Mouse (Mus musculus) erythroblast, embryonic 14.5 days (primary cell): Measurements from ENCODE around the gene Acly.

ENCODE experiments used
- GATA1 ChIP-seq: IDR thresholded peaks from 2 replicates; pipeline ENCODE4 v1.6.1; 2012; ENCODE audit warnings: low read length, inconsistent platforms, mixed read lengths
- TAL1 ChIP-seq: IDR thresholded peaks from 3 replicates; pipeline ENCODE4 v1.6.1; 2012; ENCODE audit warnings: low read length, inconsistent platforms, mixed read lengths

DNA sequence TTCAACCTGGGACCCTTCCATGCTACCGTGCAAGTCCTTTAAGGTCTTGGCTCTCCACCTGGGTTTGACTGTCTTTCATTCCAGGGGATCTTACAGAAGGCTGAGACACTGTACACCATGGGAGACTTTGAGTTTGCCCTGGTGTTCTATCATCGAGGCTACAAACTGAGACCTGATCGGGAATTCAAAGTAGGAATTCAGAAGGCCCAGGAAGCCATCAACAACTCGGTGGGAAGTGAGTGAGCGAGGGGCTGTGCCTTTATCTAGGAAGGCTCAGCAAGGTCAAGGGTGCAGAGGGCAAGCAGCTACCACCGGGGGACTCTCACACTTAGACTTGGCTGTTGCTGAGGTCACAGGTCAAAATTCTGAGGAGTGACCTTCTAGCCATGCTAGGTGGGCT lies 22.3 kb upstream of the Acly start:
- TF ChIP-seq GATA1 (no peak), TAL1 (no peak)
